11 mouse cellular contexts compared by ENCODE assay signal in genomic region chr12:118842671-118843411, GRCm38 (mm10). TPM values are rescaled to one million over a fixed set of nuclear protein-coding genes. Genes with fewer than 3 reads are reported as not detected.
DNase-seq lines count a peak whose midpoint lies in the region; ATAC-seq and TF ChIP-seq lines count a peak whose summit lies in the region.
"Had no signal": no experiment of that assay in that cellular context is flagged by ENCODE, and none has a peak within 500 bp of the region (broad histone marks: within the 10 kb centered on the region; RNA-seq: fewer than 3 reads in every experiment).

No protein-coding gene starts in this region.

- TF ChIP-seq CTCF in hindbrain, postnatal 0 days (IDR thresholded peaks at IDR 0.05; ENCODE audit: low read depth): no peak
- TF ChIP-seq CTCF in left cerebral cortex, adult 2 months (IDR thresholded peaks at IDR 0.05): no peak

- H3K9me3 ChIP-seq in intestine, embryonic 14.5 days (ENCODE audit: control insufficient read depth, low read length): no peaks in the 10 kb centered on the region
- H3K9me3 ChIP-seq in intestine, embryonic 16.5 days (ENCODE audit: control insufficient read depth, low read length): no peaks in the 10 kb centered on the region
- no peaks in the 10 kb centered on the region for H3K9me3 ChIP-seq in embryonic facial prominence, embryonic 12.5 days
- H3K9me3 ChIP-seq in hindbrain, postnatal 0 days (ENCODE audit: low read length): no peaks in the 10 kb centered on the region
- H3K9me3 ChIP-seq in neural tube, embryonic 12.5 days: no peaks in the 10 kb centered on the region

- peaks cover 99% of the 10 kb centered on the region for H3K27me3 ChIP-seq in intestine, embryonic 14.5 days (replicated peaks; ENCODE audit: control insufficient read depth, insufficient read depth, low read length)
- peaks cover 68% of the 10 kb centered on the region for H3K27me3 ChIP-seq in intestine, embryonic 16.5 days (replicated peaks; ENCODE audit: control insufficient read depth, insufficient read depth, low read length)
- peaks cover 73% of the 10 kb centered on the region for H3K27me3 ChIP-seq in embryonic facial prominence, embryonic 12.5 days
- peaks cover 85% of the 10 kb centered on the region for H3K27me3 ChIP-seq in hindbrain, postnatal 0 days (ENCODE audit: insufficient read depth, low read length)
- peaks cover 84% of the 10 kb centered on the region for H3K27me3 ChIP-seq in neural tube, embryonic 12.5 days (replicated peaks)

- H3K36me3 ChIP-seq in intestine, embryonic 14.5 days (ENCODE audit: control insufficient read depth, insufficient read depth, low read length): no peaks in the 10 kb centered on the region
- no peaks in the 10 kb centered on the region for H3K36me3 ChIP-seq in intestine, embryonic 16.5 days (ENCODE audit: control insufficient read depth, insufficient read depth, low read length)
- no peaks in the 10 kb centered on the region for H3K36me3 ChIP-seq in embryonic facial prominence, embryonic 12.5 days
- no peaks in the 10 kb centered on the region for H3K36me3 ChIP-seq in hindbrain, postnatal 0 days (ENCODE audit: insufficient read depth, low read length)
- no peaks in the 10 kb centered on the region for H3K36me3 ChIP-seq in neural tube, embryonic 12.5 days
- H3K36me3 ChIP-seq: G1E had no signal

- H3K9ac ChIP-seq in intestine, embryonic 14.5 days (ENCODE audit: low read length): no peak overlapping the region
- no peak overlapping the region for H3K9ac ChIP-seq in intestine, embryonic 16.5 days (ENCODE audit: low read depth, low read length)
- no peak overlapping the region for H3K9ac ChIP-seq in embryonic facial prominence, embryonic 12.5 days
- H3K9ac ChIP-seq in hindbrain, postnatal 0 days (replicated peaks; ENCODE audit: low read length): no peak overlapping the region
- H3K9ac ChIP-seq in neural tube, embryonic 12.5 days: 0 out of 2 replicates have a peak overlapping the region, but pooled peaks have one; percentile 33

- no peak overlapping the region for H3K4me2 ChIP-seq in intestine, embryonic 14.5 days (ENCODE audit: low read length)
- H3K4me2 ChIP-seq in intestine, embryonic 16.5 days (ENCODE audit: low read depth, low read length): no peak overlapping the region
- peak overlapping the region; percentile 22 for H3K4me2 ChIP-seq in embryonic facial prominence, embryonic 12.5 days (replicated peaks)
- no peak overlapping the region for H3K4me2 ChIP-seq in hindbrain, postnatal 0 days (ENCODE audit: low read depth, low read length)
- peak overlapping the region; percentile 57 for H3K4me2 ChIP-seq in neural tube, embryonic 12.5 days (replicated peaks)

- peak; percentile 72 for DNase-seq in intestine, embryonic 14.5 days (ENCODE audit: low spot score)
- DNase-seq in hindbrain, postnatal 0 days (ENCODE audit: low spot score): no peak
- DNase-seq in adrenal gland, postnatal 10 days: no peak
- DNase-seq in left cerebral cortex, adult 2 months (ENCODE audit: extremely low spot score in 1 of 2, low spot score in 2 of 2): no peak
- DNase-seq: gastrocnemius, postnatal 14 days; thymus, postnatal 25 days had no signal

- H3K27ac ChIP-seq in intestine, embryonic 14.5 days (ENCODE audit: low read depth): no peak overlapping the region
- no peak overlapping the region for H3K27ac ChIP-seq in intestine, embryonic 16.5 days (ENCODE audit: low read length)
- 0 out of 2 replicates have a peak overlapping the region, but pooled peaks have one; percentile 5 for H3K27ac ChIP-seq in embryonic facial prominence, embryonic 12.5 days
- H3K27ac ChIP-seq in hindbrain, postnatal 0 days: no peak overlapping the region
- no peak overlapping the region for H3K27ac ChIP-seq in neural tube, embryonic 12.5 days
- H3K27ac ChIP-seq in left cerebral cortex, adult 2 months: no peak overlapping the region

- intact Hi-C loops in left cerebral cortex, adult 2 months (cut with DNase I): no loop called here

- WGBS in intestine, embryonic 14.5 days: under 1% methylated on average over 33 of the region's 33 CpGs
- WGBS in intestine, embryonic 16.5 days: 1% methylated on average over 33 of the region's 33 CpGs
- WGBS in embryonic facial prominence, embryonic 12.5 days: 1% methylated on average over 33 of the region's 33 CpGs
- under 1% methylated on average over 28 of the region's 33 CpGs for WGBS in hindbrain, postnatal 0 days
- under 1% methylated on average over 33 of the region's 33 CpGs for WGBS in neural tube, embryonic 12.5 days

- no peak overlapping the region for H3K4me3 ChIP-seq in intestine, embryonic 14.5 days (ENCODE audit: low read depth, low read length)
- H3K4me3 ChIP-seq in intestine, embryonic 16.5 days (ENCODE audit: low read length): no peak overlapping the region
- no peak overlapping the region for H3K4me3 ChIP-seq in embryonic facial prominence, embryonic 12.5 days
- no peak overlapping the region for H3K4me3 ChIP-seq in hindbrain, postnatal 0 days (ENCODE audit: low read length)
- H3K4me3 ChIP-seq in neural tube, embryonic 12.5 days: peak overlapping the region; percentile 29
- no peak overlapping the region for H3K4me3 ChIP-seq in left cerebral cortex, adult 2 months

- no peak for ATAC-seq in intestine, embryonic 14.5 days (replicated peaks; ENCODE audit: low FRiP score, low TSS enrichment, low read depth)
- ATAC-seq in intestine, embryonic 16.5 days: no peak; the same call in 1 of the 2 replicates
- no peak for ATAC-seq in embryonic facial prominence, embryonic 12.5 days (ENCODE audit: insufficient number of reproducible peaks, insufficient read depth, low FRiP score, low TSS enrichment)
- peak; percentile 39; the same call in 1 of the 2 replicates for ATAC-seq in hindbrain, postnatal 0 days
- no peak for ATAC-seq in neural tube, embryonic 12.5 days (ENCODE audit: low FRiP score, low read depth)
- no peak for ATAC-seq in CD4-positive, CD25-positive, alpha-beta regulatory T cell, adult 4 months

- H3K4me1 ChIP-seq in intestine, embryonic 14.5 days (replicated peaks; ENCODE audit: control insufficient read depth, insufficient read depth, low read length): peaks cover 6% of the 10 kb centered on the region; the same call in 1 of the 2 replicates
- H3K4me1 ChIP-seq in intestine, embryonic 16.5 days (ENCODE audit: control insufficient read depth, insufficient read depth, low read length): peaks cover 10% of the 10 kb centered on the region
- peaks cover 3% of the 10 kb centered on the region; the same call in 1 of the 2 replicates for H3K4me1 ChIP-seq in embryonic facial prominence, embryonic 12.5 days
- H3K4me1 ChIP-seq in hindbrain, postnatal 0 days (ENCODE audit: insufficient read depth, low read length): 0 out of 2 replicates have a peak, but pooled peaks cover 2% of the 10 kb centered on the region
- peaks cover 18% of the 10 kb centered on the region for H3K4me1 ChIP-seq in neural tube, embryonic 12.5 days

RNA-seq across cellular contexts. Expression of gene Sp8, which starts 3.3 kb away (rescaled TPM):
- not detected in 2 replicates for polyA plus RNA-seq in intestine, embryonic 14.5 days (2014; fragmentation: Nextera tagmentation; extraction: Ambion mirVana)
- polyA plus RNA-seq in intestine, embryonic 16.5 days (2015; fragmentation: Nextera tagmentation; extraction: Ambion mirVana): not detected in 2 replicates
- polyA plus RNA-seq in embryonic facial prominence, embryonic 12.5 days (2016; fragmentation: Nextera tagmentation; extraction: Ambion mirVana): 5.1 and 5.8 TPM in 2 replicates
- total RNA-seq in hindbrain, postnatal 0 days (2014; rRNA removed): 3.9 and 4.4 TPM in 2 replicates
- 1.8 and 2.0 TPM in 2 replicates for polyA plus RNA-seq in hindbrain, postnatal 0 days (2015; fragmentation: Nextera tagmentation; extraction: Ambion mirVana)
- polyA plus RNA-seq in neural tube, embryonic 12.5 days (2016; fragmentation: Nextera tagmentation; extraction: Ambion mirVana): 6.3 and 7.4 TPM in 2 replicates
- total RNA-seq in adrenal gland, postnatal 10 days (2021): not detected
- not detected for polyA plus RNA-seq in CD4-positive, CD25-positive, alpha-beta regulatory T cell, adult 4 months (2017; shearing (Covaris generic))
- total RNA-seq in left cerebral cortex, adult 2 months (2021): 1 to 10 TPM; 1.7 to 2.3 TPM
- total RNA-seq: gastrocnemius, postnatal 14 days had no signal
- polyA plus RNA-seq: G1E had no signal

Comparison
In these comparisons a context has a peak if more than half of its experiments do, and no peak if none do; other contexts are left out.
1. H3K4me2 ChIP-seq: peak in embryonic facial prominence, embryonic 12.5 days (single experiment) and neural tube, embryonic 12.5 days (single experiment); none in intestine, embryonic 14.5 days (single experiment), intestine, embryonic 16.5 days (single experiment) and hindbrain, postnatal 0 days (single experiment).